In genomic region chr11:52281568-52282328, GRCm38 (mm10) we compare ENCODE assay signal across 8 mouse cellular contexts. TPM values are rescaled to one million over a fixed set of nuclear protein-coding genes. Genes with fewer than 3 reads are reported as not detected.
DNase-seq lines count a peak whose midpoint lies in the region; ATAC-seq and TF ChIP-seq lines count a peak whose summit lies in the region.

No protein-coding gene starts in this region.

- H3K27ac ChIP-seq in layer of hippocampus, adult 2 months: no peak overlapping the region; the same call in 1 of the 2 replicates
- no peak overlapping the region for H3K27ac ChIP-seq in embryonic facial prominence, embryonic 14.5 days (replicated peaks; ENCODE audit: low read depth, low read length)
- no peak overlapping the region for H3K27ac ChIP-seq in intestine, postnatal 0 days (ENCODE audit: low read depth, low read length)
- no peak overlapping the region for H3K27ac ChIP-seq in neural tube, embryonic 15.5 days (replicated peaks)

- intact Hi-C loops in left cerebral cortex, postnatal 14 days (cut with DNase I): no loop called here

- peaks cover 40% of the 10 kb centered on the region for H3K27me3 ChIP-seq in embryonic facial prominence, embryonic 14.5 days (replicated peaks; ENCODE audit: control insufficient read depth, insufficient read depth, low read length)
- no peaks in the 10 kb centered on the region; the same call in 1 of the 2 replicates for H3K27me3 ChIP-seq in intestine, postnatal 0 days (replicated peaks; ENCODE audit: control insufficient read depth, insufficient read depth, low read length)
- H3K27me3 ChIP-seq in neural tube, embryonic 15.5 days (replicated peaks): peaks cover 34% of the 10 kb centered on the region

- ATAC-seq in embryonic facial prominence, embryonic 14.5 days (ENCODE audit: low read depth): no peak
- ATAC-seq in intestine, postnatal 0 days: no peak
- ATAC-seq in neural tube, embryonic 15.5 days (ENCODE audit: low FRiP score): no peak

- H3K4me3 ChIP-seq in layer of hippocampus, adult 2 months: peak overlapping the region; percentile 66; the same call in 1 of the 2 replicates
- H3K4me3 ChIP-seq in embryonic facial prominence, embryonic 14.5 days (ENCODE audit: low read depth, low read length): peak overlapping the region; percentile 64
- no peak overlapping the region for H3K4me3 ChIP-seq in intestine, postnatal 0 days (ENCODE audit: low read depth, low read length)
- peak overlapping the region; percentile 64 for H3K4me3 ChIP-seq in neural tube, embryonic 15.5 days (replicated peaks)

- TF ChIP-seq CTCF in layer of hippocampus, adult 2 months (conservative IDR thresholded peaks at IDR 0.05): no peak
- no peak for TF ChIP-seq CTCF in intestine, postnatal 0 days (IDR thresholded peaks at IDR 0.05; ENCODE audit: low read depth)

- H3K36me3 ChIP-seq in embryonic facial prominence, embryonic 14.5 days (ENCODE audit: control insufficient read depth, insufficient read depth, low read length): no peaks in the 10 kb centered on the region
- no peaks in the 10 kb centered on the region for H3K36me3 ChIP-seq in intestine, postnatal 0 days (ENCODE audit: control insufficient read depth, insufficient read depth)
- no peaks in the 10 kb centered on the region for H3K36me3 ChIP-seq in neural tube, embryonic 15.5 days

- no peak for DNase-seq in layer of hippocampus, adult 2 months (ENCODE audit: low spot score in 2 of 2)
- no peak for DNase-seq in layer of hippocampus, adult 11-12 months (ENCODE audit: low spot score)
- no peak for DNase-seq in embryonic facial prominence, embryonic 14.5 days (ENCODE audit: low spot score)
- DNase-seq in left cerebral cortex, postnatal 14 days (ENCODE audit: low spot score in 2 of 2): no peak
- no peak for DNase-seq in layer of hippocampus, adult 9-11 months
- DNase-seq in embryo, embryonic 10 days (ENCODE audit: low spot score): no peak

- peaks cover 14% of the 10 kb centered on the region for H3K4me1 ChIP-seq in embryonic facial prominence, embryonic 14.5 days (ENCODE audit: control insufficient read depth, insufficient read depth, low read length)
- 0 out of 2 replicates have a peak, but pooled peaks cover 5% of the 10 kb centered on the region for H3K4me1 ChIP-seq in intestine, postnatal 0 days (replicated peaks; ENCODE audit: control insufficient read depth, insufficient read depth, low read length)
- H3K4me1 ChIP-seq in neural tube, embryonic 15.5 days: peaks cover 30% of the 10 kb centered on the region

- WGBS in embryonic facial prominence, embryonic 14.5 days: 72% methylated on average over 19 of the region's 19 CpGs
- 71% methylated on average over 19 of the region's 19 CpGs for WGBS in intestine, postnatal 0 days
- 69% methylated on average over 19 of the region's 19 CpGs for WGBS in neural tube, embryonic 15.5 days

- H3K9ac ChIP-seq in embryonic facial prominence, embryonic 14.5 days (ENCODE audit: low read depth, low read length): 0 out of 2 replicates have a peak overlapping the region, but pooled peaks have one; percentile 64
- H3K9ac ChIP-seq in intestine, postnatal 0 days (ENCODE audit: low read depth, low read length): no peak overlapping the region
- no peak overlapping the region for H3K9ac ChIP-seq in neural tube, embryonic 15.5 days (replicated peaks)

- H3K9me3 ChIP-seq in embryonic facial prominence, embryonic 14.5 days (ENCODE audit: control insufficient read depth, low read length): no peaks in the 10 kb centered on the region
- no peaks in the 10 kb centered on the region for H3K9me3 ChIP-seq in intestine, postnatal 0 days (ENCODE audit: control insufficient read depth)
- H3K9me3 ChIP-seq in neural tube, embryonic 15.5 days (replicated peaks): no peaks in the 10 kb centered on the region

- peak overlapping the region; percentile 93 for H3K4me2 ChIP-seq in embryonic facial prominence, embryonic 14.5 days (ENCODE audit: low read depth, low read length)
- peak overlapping the region; percentile 100 for H3K4me2 ChIP-seq in intestine, postnatal 0 days (replicated peaks; ENCODE audit: low read depth)
- H3K4me2 ChIP-seq in neural tube, embryonic 15.5 days: peak overlapping the region; percentile 96

RNA-seq across cellular contexts. Expression of gene Tcf7, which starts 1.1 kb away (rescaled TPM):
- total RNA-seq in layer of hippocampus, adult 2 months (2021): 1 to 10 TPM; 2.9 TPM
- polyA plus RNA-seq in embryonic facial prominence, embryonic 14.5 days (2014; fragmentation: Nextera tagmentation; extraction: Ambion mirVana): 17.8 and 27.7 TPM in 2 replicates
- 3.3 TPM in 2 replicates for polyA plus RNA-seq in intestine, postnatal 0 days (2015; fragmentation: Nextera tagmentation; extraction: Ambion mirVana)
- 5.0 and 50.9 TPM in 2 replicates for polyA plus RNA-seq in neural tube, embryonic 15.5 days (2015; fragmentation: Nextera tagmentation; extraction: Ambion mirVana)
- total RNA-seq in left cerebral cortex, postnatal 14 days (2021): 1 to 10 TPM; 5.3 to 7.1 TPM

RNA-seq across cellular contexts. Expression of gene Skp1a, which starts 50.0 kb away (rescaled TPM):
- total RNA-seq in layer of hippocampus, adult 2 months (2021): 100 to 1,000 TPM; 456 to 474 TPM
- 737 and 739 TPM in 2 replicates for polyA plus RNA-seq in embryonic facial prominence, embryonic 14.5 days (2014; fragmentation: Nextera tagmentation; extraction: Ambion mirVana)
- 605 and 624 TPM in 2 replicates for polyA plus RNA-seq in intestine, postnatal 0 days (2015; fragmentation: Nextera tagmentation; extraction: Ambion mirVana)
- 1,008 and 1,082 TPM in 2 replicates for polyA plus RNA-seq in neural tube, embryonic 15.5 days (2015; fragmentation: Nextera tagmentation; extraction: Ambion mirVana)
- total RNA-seq in left cerebral cortex, postnatal 14 days (2021): 100 to 1,000 TPM; 473 to 503 TPM
